Mouse (Mus musculus) gonadal fat pad, adult 2 months (tissue): ENCODE data around the gene Mpp1. TPM values are rescaled to one million over a fixed set of nuclear protein-coding genes. Genes with fewer than 3 reads are reported as not detected.
A peak's percentile ranks its signal among the peaks of the same experiment; 100 is the strongest.
"Not testable (repeated sequence)": the region's sequence is repeated elsewhere in the genome, so short reads cannot be mapped to it uniquely, and the experiment has no call there.

Experiments used
- DNase-seq: peaks from one replicate; pipeline ENCODE4 v3.0.0-alpha.2; 2012; ENCODE audit warnings: low read depth
- polyA plus RNA-seq: library from polyadenylated mRNA; depleted of rRNA; stranded (reverse); fragments of >200 nt; gene quantifications from 2 replicates; pipeline ENCODE4 v1.2.3, GENCODE M21; 2012; rRNA removed

The Mpp1 gene
- polyA plus RNA-seq: 43.1 and 55.6 TPM in 2 replicates

DNA sequence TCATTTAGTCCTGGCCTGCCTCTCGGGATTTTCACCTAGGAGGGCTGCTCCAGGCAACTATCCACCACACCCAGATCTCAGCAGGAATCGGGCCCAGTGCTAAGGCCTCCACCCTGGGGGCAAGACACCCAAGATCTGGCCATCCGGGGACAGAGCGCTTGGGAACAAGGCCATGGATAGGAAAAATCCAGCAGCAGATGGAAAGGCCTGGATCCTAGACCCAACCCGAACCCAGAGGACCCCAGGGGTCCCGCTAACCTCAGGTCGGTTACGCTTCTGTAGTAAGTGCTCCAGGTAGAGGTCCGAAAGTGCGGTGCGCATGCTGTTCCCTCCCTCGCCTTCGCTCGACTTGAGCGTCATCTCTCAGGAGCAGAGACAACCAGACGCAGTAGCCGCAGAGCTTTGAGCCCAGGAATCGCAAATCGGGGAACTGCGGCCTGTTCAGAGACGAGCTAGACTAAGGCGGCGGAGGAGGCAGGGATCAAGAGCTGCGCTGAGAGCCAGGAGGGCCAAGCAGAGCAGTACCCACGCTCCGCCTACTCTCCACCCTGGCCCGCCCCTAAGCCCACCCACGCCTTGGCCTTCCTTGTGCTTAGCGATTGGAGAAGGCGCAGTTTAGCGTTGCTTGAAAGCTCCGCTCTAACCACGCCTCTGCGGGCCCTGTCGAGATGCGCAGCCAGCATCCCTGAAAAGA lies at the start of gene Mpp1:
Gene Mpp1 (minus strand): TSS at position 550 of the 694 bp plus-strand sequence.
- DNase-seq: no peak

DNA sequence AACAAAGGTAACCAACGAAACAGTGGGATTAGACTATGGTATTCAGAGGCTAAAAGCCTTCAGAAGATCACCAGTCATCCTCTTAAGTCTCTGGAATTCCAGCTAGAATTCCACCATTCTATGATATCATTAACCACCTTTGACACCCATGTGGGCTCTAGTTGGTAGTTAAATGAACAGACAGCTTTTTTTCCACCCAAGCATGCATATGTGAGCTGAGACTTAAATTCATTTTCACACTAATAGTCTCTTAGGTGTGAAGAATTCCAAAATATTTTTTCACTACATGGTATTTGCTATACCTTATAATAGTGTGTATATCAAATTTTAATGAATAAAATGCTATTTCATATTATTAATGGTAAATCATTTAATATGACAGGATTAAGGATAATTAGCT lies 32.9 kb upstream of the Mpp1 start, which contains the start of gene Smim9:
Gene Smim9 (minus strand): TSS at position 101 of the 400 bp plus-strand sequence.
- DNase-seq: no peak

DNA sequence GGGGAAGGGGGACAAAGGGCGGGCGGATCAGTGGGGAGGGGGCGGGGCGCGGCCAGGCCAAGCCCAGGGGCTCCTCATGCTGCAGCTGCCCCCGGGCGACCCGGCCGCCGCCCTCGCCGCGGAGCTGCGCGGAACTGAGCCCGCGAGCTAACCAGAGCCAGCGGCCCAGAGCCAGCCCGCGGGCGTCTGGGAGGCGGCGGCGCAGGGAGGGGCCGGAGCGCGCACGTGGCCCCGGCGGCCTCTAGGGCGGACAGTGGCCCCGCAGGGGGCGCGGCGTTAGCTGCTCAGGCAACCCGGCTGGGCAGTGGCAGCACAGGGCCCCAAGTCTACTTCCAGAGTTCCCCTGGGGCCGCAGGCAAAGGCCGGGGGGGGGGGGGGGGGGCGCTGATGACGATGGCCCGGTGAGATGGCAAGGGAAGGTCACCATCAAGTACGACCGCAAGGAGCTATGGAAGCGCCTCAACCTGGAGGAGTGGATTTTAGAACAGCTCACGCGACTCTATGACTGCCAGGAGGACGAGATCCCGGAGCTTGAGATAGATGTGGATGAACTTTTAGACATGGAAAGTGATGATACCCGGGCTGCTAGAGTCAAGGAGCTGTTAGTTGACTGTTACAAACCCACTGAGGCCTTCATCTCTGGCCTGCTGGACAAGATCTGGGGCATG lies 24.9 kb upstream of the Mpp1 start:
- DNase-seq: no peak

DNA sequence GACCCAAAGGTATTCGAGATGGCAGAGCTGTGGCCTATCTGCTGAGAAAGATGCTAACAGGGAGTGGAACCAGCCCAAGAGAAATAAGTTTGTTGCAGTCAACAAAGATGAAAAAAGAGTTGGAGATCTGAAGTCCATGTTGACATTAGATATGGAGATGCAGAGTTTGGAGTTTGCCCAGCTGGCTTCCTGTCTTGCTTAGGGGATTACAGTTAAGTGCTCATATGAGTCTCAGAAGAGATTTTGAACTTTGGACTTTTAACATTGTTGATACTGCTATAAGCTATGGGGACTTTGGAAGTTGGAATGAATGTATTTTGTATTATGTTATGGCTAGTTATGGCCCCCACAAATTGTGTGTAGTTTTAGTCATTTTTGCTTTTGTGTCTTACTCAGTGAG lies 21.4 kb upstream of the Mpp1 start:
- no peak for DNase-seq

DNA sequence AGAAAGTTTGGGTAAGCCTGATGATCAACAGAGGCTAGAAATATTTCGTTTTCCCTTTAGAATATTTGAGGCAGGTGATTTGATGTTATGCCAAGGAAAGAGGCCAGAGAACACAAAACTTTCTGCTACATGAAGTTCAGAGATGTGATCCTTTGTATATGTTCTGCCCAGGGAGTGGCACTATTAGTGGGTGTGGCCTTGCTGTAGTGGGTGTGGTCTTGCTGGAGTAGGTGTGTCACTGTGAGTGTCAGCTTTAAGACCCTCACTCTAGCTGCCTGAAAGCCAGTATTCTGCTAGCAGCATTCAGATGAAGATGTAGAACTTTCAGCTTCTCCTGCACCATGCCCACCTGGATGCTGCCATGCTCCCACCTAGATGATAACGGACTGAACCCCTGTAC lies 19.5 kb upstream of the Mpp1 start:
- DNase-seq: no peak

DNA sequence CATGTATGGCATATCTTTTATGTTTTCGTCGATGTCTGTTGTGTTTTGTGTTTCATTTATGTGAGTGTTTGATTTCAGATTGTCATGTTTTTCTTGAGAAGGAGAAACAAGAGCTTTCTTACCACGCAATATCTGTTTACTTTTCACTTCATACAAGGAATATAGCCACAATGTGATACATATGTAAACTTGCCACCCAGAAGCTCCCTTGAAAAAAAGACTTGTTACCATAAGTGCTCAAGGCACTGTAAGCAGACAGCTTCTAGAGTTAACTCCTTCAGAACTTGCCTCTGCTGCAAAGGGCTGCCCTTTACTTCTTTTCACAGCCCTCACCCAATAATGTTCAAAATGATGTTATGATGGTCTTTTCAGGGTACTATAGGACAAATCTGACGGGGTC lies 17.6 kb upstream of the Mpp1 start:
- DNase-seq: no peak

DNA sequence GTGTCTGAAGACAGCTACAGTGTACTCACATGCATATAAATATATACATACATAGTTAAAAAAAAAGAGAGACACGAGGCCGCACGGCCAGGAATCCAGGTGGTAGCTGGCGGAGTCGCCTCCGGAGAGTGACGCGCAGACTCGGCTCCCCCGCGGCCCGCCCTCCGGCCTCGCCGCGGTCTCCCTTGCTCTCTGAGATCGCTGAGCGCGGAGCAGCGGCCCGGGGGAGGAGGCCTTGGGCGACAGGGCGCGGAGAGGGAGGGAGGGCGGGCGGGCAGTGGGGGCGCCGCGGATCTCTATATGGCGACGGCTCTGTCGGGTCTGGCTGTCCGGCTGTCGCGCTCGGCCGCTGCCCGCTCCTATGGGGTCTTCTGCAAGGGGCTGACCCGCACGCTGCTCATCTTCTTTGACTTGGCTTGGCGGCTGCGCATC lies 12.3 kb upstream of the Mpp1 start:
- not testable (repeated sequence) for DNase-seq

DNA sequence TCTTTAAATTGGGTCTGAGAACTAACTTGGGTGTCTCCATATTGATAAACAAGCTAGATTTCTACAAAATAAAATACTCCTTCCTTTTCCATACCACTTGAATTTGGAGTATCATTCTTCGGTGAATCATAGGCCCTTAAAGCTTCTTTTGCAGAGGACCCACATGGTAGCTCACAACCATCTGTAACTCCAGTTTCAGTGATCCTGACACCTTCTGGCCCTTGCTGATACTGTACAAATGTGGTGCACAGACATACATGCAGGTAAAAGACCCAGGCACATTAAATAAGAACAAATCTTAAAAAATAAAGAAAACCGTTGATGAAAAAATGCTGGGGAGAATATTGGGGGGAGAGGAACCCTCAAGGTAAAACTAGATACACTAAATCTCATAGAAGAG lies 7.4 kb upstream of the Mpp1 start:
- DNase-seq: no peak

DNA sequence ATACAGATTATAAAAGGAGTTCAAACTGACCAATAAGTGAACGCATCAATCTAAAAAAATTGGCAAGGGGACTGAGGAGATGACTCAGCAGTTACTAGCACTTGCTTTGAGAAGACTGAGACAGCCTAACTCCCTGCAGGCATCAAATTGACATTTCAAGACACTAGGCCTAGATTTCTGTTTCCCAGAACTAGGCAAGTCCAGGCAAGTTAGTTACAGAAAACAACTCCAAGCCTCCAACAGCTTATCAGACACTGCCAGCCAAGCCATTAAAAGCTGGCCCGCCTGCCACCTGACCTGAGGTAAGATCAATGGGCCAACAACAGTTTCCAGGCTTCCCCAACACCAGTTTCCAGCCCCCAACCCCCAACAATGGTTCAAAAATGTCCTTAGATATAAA lies 6.9 kb upstream of the Mpp1 start:
- peak; percentile 77 for DNase-seq

DNA sequence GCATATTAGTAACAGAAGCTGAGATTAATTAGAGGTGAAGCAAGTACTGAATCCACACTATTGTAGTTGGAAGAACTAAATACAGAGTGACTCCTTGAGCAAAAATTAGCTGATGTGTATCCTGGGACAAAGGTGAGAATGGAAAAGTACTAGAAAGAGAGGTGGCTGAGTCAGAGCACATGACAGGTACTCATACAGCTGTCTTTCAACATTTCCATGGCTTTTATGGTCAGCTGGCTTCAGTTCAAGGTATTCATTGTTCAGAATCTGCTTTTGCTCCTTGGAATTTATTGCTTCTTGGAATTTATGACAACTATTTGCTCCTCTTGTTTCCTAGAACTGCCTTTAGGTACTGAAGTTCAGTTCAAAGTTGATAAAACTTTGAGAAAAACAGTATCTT lies 6.1 kb upstream of the Mpp1 start:
- no peak for DNase-seq

DNA sequence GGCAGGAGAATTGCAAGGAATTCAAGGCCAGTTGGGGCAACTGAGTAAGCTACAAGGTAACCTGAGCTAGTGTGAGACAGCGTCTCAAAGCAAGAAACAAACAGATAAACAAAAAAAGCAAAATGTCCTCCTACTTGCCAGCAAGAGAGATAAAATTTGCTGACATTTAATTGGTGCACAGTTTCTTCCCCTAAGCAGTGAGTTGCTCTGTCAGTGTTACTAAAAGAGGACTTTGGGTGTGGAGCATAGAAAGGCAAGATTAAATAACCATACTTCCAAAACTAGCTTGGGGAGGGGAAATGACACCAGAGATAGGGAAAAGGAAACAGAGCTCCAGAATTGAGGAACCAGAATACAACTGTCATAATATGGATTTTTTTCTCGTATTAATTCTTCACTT lies 1.3 kb downstream of the Mpp1 start:
- DNase-seq: no peak

DNA sequence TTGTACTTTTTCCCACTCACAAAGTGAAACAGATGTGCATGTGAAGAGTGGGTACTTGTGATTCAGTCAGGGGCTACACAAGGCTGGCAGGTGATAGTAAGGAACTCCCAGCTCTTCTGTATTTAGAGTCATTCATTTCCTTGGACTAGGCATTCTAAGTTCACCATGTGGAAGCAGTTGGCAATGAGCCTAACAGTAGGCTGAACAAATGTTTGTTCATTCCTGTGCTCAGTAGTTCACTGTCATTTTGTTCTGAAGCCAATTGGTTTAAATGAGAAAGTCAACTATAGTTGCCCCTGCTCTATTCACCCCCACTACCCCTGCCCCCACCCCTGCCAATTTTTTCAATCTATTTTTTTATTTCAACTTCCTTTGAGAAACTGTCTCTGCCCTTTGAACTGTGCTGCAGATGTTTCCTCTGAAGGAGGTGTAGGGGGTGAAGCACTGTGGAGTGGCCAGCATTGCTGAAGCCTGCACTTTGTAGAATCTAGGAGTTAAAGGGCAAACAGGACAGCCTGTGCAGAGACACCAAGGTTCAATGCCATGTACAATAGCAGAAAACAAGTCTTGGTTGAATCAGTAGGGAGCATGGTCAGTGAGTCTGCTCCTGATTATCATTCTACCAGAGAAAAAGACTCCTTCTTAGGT lies 2.4 kb downstream of the Mpp1 start:
- no peak for DNase-seq

DNA sequence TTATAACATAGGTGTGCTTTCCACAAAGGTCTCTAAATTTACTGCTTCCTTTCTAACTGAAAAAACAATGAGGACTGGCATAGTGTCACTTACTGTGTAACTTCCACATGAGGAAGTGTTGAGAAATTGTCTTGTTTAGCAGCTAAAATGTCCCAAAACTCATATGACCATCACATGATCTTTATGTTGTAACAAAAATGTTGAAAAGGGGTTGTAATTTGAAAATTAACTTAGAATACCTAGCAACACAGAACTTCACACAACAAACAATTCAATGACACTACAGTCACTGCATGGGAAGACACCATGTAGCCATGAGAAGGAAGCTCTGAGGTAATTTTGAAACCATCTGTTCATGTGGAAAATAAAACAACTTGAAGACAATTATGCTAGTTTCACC lies 3.9 kb downstream of the Mpp1 start:
- no peak for DNase-seq

DNA sequence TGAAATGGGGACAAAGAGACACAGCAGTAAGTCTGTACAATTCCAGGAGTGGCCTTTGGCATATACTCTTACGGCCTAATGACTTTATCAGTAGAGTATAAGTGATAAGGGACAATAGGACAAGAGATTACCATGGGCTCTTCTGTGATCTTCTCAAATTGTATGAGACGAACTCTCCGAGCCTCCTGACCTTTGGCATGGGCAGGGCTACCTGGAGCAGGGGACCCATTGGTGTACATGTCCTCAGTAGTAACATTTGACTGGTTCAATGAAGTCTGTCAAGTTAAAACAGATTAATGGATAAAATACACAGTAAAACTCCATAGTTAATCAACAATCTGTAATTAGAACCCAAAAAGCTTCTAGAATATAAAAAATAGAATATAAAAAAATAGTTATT lies 5.2 kb downstream of the Mpp1 start:
- no peak for DNase-seq

DNA sequence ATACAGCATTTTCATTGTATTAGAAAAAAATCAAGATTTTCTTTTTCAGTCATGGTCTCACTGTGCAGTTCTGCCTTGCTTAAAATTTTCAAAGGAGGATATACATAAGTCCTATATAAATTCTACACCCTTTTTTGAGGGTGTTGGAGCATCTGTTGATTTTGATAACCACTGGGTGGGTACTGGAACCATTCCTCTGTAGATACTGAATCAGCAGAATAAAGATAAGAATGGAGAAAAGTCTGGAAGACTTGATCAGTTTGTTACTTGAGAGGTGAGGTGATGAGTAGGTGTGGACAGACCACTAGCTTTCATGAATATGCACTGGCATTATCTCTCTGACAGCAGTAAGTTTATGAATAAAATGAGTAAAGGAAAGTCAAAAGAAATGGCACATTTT lies 15.3 kb downstream of the Mpp1 start:
- no peak for DNase-seq

DNA sequence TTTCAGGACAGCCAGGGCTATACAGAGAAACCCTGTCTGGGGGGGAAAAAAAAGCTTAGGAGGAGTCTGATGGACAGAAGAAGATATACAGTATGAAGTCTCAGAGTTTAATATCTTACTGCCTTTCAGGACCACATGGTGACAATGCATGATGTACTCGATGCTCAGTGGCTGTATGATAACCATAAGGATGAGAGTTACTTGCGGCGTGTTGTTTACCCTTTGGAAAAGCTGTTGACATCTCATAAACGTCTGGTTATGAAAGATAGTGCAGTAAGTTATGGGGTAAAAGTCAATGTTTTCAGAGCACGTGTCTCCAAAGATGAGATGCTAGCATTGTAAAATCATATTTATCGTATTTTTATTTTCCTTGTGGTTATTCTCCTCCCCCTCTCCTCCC lies 28.5 kb downstream of the Mpp1 start:
- DNase-seq: no peak

DNA sequence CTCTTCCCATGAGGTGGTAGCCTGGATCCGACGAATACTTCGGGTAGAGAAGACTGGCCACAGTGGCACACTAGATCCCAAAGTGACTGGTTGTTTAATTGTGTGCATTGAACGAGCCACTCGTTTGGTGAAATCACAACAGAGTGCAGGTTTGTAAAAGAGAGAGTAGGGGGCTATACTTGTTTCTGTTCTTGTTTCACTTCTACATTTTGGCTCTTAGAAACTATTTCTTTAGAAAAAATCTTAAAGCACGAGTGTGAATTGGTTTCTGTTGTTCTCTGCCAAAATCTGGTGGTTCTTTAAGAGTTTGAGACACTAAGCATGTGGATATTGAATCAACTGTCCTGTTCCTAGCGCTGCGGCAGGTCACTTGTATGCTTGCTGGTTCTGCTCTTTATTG lies 32.0 kb downstream of the Mpp1 start:
- no peak for DNase-seq

DNA sequence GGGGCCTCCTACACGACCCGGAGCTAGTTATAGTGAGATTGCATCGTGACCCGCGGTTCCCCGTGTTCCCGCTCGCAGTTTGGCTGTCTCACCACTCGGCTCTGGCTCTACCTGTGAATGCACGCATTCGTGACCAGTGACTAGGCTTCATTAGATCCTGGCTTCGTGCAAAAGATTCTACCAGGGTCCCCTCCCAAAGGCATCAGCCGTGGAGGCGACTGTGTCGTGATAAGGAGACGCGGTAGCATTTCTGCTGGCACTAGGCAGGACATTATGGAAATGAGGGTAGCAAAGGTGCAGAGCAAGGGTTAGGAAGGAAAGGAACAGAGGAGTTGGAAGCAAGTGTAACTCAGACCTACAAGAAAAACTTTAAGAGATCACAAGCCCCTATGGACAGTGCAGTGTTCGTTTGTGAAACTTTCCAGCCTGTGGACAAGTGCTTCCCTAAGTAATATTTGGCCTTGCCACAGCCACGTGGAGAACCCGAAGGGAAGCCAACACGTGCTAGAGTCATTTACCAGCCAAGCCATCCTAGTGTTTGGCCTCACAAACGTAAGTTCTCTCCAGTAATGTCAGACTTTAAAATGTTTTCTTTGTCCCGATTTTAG lies 34.5 kb downstream of the Mpp1 start:
- no peak for DNase-seq

DNA sequence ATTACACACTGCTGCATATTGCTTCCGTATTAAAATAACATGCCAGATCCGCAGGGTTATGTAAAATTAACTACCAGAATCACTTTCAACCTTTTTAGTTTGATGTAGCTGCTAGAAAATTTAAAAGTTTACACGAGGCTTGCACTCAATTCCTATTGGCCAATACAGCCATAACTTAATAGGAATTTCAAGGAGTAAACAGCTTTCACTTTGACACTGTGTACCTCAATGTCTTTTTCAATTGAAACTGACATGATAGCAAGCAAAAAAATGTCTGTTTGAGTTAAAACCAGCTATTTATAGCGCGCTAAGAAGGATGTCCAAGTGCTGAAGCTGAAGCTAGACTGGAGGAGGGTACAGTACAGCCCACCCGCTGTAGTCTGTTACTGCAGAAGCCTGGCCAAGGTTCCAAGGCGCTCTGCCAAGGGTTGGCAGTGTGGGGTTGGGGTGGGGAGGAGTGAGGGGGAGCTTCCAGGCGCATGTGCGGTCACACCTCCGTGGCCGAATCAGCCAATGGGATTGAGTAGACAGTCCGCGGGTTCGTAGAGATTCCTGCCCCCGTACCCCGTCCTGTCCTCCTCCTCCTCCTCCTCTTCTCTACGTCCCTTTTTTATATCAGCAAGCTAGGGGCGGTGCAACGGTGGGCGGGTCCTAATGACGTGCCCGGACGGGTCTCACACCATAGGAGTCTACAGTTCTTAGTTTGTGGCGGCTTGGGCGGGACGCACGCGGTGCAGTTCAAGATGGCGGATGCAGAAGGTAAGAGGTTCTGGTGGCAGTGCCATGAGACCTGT lies 35.2 kb downstream of the Mpp1 start, which contains the start of gene Dkc1:
Gene Dkc1 (plus strand): TSS at position 486 of the 794 bp plus-strand sequence.
- peak; percentile 45 for DNase-seq

DNA sequence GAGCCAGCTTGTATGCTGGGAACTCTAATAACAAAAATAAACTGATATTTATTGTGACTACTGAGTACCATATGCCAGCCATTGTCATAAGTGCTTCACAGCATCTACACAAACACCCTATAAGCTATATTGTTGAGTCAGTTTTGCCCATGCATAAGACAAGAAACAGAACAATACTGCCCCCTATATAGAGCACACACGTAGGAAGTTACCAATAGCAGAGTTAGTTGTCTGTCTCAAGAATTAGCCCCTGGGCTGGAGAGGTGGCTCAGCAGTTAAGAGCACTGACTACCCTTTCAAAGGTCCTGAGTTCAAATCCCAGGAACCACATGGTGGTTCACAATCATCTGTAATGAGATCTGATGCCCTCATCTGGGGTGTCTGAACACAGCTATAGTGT lies 45.2 kb downstream of the Mpp1 start:
- DNase-seq: no peak

DNA sequence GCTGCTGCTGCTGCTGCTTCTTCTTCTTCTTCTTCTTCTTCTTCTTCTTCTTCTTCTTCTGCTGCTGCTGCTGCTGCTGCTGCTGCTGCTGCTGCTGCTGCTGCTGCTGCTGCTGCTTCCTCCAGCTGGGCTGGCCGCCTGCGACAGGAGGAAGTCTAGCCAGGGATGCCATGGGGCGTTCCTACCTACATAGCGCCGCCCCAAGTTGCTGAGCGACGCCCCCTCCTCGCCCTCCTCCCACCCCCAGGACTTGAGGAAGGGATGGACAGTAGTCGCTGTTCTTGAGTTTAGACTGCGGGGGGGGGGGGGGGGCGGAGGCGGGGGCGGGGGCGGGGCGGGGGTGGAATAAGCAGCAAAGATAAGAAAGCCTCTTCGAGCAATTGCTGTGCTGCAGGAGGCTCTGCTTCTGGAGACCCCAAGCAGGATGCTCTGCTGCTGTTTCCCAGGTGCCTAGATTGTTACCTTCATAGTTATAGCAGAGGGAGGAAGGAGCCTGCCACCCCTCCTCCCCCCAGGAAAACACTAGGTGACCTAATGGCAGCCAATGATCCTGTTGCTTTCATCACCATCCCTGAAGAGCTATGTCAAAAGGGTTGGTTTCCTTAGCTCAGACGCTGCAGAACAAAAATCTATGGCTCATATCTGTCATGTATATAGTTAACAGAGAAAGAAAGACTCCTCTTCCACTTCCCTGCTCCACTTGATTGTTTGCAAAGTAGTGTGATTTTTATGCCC lies 45.9 kb downstream of the Mpp1 start, which contains the start of gene Gab3:
Gene Gab3 (minus strand): TSS at position 685 of the 735 bp plus-strand sequence.
- no peak for DNase-seq
